Mouse (Mus musculus): ENCODE results near the gene Swap70.

Swap70 gene

GRCm38 (mm10) chr7:110298739-110299410, 77.4 kb downstream of the Swap70 start:
- no peak for DNase-seq (ENCODE audit: extremely low read depth, low read depth, low spot score)

- no peak for DNase-seq (ENCODE audit: extremely low read depth, low read depth, low spot score)
Measured at GRCm38 (mm10) chr7:110302886-110303285, 81.4 kb downstream of the Swap70 start.

GRCm38 (mm10) chr7:110305486-110305885, 84.0 kb downstream of the Swap70 start:
- no peak for DNase-seq (ENCODE audit: extremely low read depth, low read depth, low spot score)

- DNase-seq (ENCODE audit: extremely low read depth, low read depth, low spot score), result no peak
Measured at GRCm38 (mm10) chr7:110306281-110306680, 84.8 kb downstream of the Swap70 start.

- no peak for DNase-seq (ENCODE audit: extremely low read depth, low read depth, low spot score)
Measured at GRCm38 (mm10) chr7:110307741-110308140, 86.2 kb downstream of the Swap70 start.

- DNase-seq (ENCODE audit: extremely low read depth, low read depth, low spot score), result no peak
Measured at GRCm38 (mm10) chr7:110309246-110309645, 87.7 kb downstream of the Swap70 start.

GRCm38 (mm10) chr7:110313392-110314055, 92.0 kb downstream of the Swap70 start:
- DNase-seq (ENCODE audit: extremely low read depth, low read depth, low spot score), result no peak

GRCm38 (mm10) chr7:110314401-110314890, 92.9 kb downstream of the Swap70 start:
- no peak for DNase-seq (ENCODE audit: extremely low read depth, low read depth, low spot score)

- DNase-seq (ENCODE audit: extremely low read depth, low read depth, low spot score), result no peak
Measured at GRCm38 (mm10) chr7:110315352-110315751, 93.8 kb downstream of the Swap70 start.

GRCm38 (mm10) chr7:110317412-110317811, 95.9 kb downstream of the Swap70 start:
- DNase-seq (ENCODE audit: extremely low read depth, low read depth, low spot score), result no peak

GRCm38 (mm10) chr7:110318971-110319519, 97.5 kb downstream of the Swap70 start:
- no peak for DNase-seq (ENCODE audit: extremely low read depth, low read depth, low spot score)

GRCm38 (mm10) chr7:110321106-110321505, 99.6 kb downstream of the Swap70 start:
- no peak for DNase-seq (ENCODE audit: extremely low read depth, low read depth, low spot score)

- no peak for DNase-seq (ENCODE audit: extremely low read depth, low read depth, low spot score)
Measured at GRCm38 (mm10) chr7:110324852-110325251, 103.3 kb downstream of the Swap70 start.

- DNase-seq (ENCODE audit: extremely low read depth, low read depth, low spot score), result no peak
Measured at GRCm38 (mm10) chr7:110325381-110326110, 104.0 kb downstream of the Swap70 start.

All from fat pad, adult 2 months (tissue).